Mouse (Mus musculus) G1E (cell line): ENCODE results near the gene Psmd7.

Experiments used
- CTCF ChIP-seq: IDR thresholded peaks from 2 replicates; pipeline ENCODE4 v1.5.1; 2012; ENCODE audit warnings: low read depth, low read length, inconsistent platforms, mixed read lengths
- GATA1 ChIP-seq: IDR thresholded peaks from 2 replicates; pipeline ENCODE4 v1.6.1; 2012; ENCODE audit warnings: borderline replicate concordance, low read length, inconsistent platforms, mixed read lengths
- POLR2AphosphoS5 ChIP-seq: IDR thresholded peaks from 2 replicates; pipeline ENCODE4 v1.6.1; 2012; ENCODE audit warnings: low read depth, low read length, inconsistent platforms; ENCODE audit not compliant: insufficient replicate concordance

DNA sequence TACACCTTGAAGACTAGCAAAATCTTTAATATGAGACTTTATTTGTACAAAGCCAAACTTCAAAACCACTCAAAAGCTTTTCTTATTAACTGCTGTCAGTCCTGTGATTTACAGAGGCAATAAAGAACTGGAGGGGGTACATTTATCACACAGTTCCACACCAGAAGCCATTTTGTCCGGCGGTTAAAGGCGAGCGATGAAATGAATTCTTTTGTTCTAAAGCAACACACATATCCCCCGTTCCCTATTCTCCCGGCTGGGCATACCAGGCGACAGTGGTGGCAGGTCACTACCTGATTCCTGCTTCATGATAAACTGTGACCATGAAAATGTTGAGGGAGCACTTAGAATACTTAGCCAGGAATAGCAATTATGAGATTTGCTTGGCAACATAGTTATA is 20.5 kb upstream of the Psmd7 start:
- TF ChIP-seq CTCF (no peak), POLR2AphosphoS5 (no peak), GATA1 (no peak)
